Mouse (Mus musculus): Measurements from ENCODE around the gene Bcl3. TPM values are rescaled to one million over a fixed set of nuclear protein-coding genes. Genes with fewer than 3 reads are reported as not detected.
"Not testable (repeated sequence)": the region's sequence is repeated elsewhere in the genome, so short reads cannot be mapped to it uniquely, and the experiment has no call there.

Gene Bcl3
- total RNA-seq, 4 experiments from 2014 or later, result 16.5 to 23.4 (median 21.9) TPM

DNA sequence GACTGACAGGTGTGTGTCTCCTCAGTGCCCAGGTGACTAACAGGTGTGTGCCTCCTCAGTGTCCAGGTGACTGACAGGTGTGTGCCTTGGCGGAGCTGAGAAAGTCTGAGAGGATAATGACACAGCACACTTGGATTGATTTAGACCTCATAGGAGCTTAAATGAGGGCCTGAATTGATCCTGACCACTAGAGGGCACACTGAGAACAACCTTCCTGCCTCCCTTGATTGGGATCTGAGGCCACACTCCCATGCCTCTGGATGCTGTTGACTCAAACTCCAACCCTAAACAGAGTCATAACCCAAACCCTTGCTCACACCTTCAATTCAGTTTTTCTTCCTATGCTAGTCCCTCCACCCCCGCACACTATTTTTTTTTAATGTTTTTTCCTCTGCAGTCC lies 21.8 kb downstream of the Bcl3 start:
- no peak for DNase-seq

DNA sequence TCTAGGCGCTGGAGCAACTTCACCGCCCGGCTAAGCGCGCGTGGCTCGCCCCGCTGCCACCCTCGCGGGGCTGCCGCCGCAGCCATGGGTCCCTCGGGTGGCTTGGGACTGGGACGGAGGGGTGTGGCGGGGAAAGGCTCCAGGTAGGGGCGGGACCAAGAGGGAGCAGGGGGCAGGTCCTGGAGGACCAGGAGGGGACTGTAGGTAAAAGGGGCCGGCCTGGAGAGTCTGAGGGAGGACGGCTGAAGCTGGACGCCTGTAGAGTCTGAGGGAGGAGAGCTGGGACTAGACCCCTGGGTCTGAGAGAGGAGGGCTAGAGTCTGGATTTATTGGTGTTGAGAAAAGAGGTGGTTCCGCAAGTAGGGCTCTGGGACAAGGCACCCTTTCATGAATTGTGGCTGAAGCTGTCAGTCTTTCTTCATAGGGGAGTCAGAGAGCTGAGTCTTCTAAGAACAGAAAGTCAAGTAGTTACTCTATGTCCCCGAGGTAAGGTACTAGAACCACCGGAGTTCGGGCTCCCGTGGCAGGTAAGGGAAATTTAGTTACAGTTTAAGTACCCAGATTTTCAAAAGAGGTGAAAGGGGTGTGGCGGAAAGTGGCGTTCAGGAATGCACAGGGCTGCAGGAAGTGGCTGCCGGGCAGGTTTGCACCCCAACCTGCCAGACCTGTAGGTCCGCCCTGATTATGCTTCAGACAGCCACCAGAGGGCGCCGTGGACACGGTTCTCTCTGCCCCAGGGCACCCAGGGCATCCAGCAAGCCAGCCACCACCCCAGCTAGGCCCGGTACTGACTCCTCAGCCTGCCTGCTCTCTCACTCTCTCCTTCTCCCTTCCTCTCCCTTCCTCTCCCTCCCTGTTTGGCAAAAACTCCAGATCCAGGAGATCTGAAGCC lies 25.6 kb downstream of the Bcl3 start, which contains the start of gene Cblc:
Gene Cblc, minus strand, starts transcription at position 113 of the 892 bp plus-strand sequence.
- DNase-seq, result peak; percentile 64

DNA sequence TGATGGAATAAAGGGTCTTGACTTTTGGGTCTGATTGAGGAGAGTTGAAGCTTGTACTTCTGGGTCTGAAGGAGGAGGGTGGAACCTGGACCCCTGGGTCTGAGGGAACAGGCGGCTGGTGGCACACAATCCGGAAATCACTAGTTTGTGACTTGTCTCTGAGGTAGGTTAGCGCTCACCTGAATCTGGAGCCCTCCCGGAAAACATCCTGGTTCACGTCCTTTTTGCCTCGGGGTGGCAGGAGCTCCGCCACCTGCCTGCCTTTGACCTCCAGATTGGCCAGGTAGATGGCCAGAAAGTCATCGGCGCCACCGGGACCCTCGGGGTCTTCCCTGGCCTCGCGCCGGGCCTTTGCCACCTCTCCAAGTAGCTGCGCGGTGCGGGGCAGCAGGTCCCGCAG lies 26.3 kb downstream of the Bcl3 start:
- no peak for DNase-seq

DNA sequence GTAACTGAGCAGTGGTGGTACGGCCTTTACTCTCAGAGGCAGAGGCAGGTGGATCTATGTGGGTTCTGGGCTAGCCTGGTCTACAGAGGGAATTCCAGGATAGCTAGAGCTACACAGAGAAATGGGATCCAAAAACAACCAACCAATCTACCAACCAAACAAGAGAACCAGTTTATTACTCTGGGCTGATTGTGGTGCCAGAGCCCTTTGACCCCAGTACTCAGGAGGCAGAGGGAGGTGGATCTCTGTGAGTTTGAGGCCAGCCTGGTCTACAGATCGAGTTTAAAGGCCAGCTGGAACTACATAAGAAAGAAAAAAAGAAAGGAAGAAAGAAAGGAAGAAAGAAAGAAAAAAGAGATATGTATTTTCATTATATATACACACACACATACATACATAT lies 27.3 kb downstream of the Bcl3 start:
- no peak for DNase-seq

DNA sequence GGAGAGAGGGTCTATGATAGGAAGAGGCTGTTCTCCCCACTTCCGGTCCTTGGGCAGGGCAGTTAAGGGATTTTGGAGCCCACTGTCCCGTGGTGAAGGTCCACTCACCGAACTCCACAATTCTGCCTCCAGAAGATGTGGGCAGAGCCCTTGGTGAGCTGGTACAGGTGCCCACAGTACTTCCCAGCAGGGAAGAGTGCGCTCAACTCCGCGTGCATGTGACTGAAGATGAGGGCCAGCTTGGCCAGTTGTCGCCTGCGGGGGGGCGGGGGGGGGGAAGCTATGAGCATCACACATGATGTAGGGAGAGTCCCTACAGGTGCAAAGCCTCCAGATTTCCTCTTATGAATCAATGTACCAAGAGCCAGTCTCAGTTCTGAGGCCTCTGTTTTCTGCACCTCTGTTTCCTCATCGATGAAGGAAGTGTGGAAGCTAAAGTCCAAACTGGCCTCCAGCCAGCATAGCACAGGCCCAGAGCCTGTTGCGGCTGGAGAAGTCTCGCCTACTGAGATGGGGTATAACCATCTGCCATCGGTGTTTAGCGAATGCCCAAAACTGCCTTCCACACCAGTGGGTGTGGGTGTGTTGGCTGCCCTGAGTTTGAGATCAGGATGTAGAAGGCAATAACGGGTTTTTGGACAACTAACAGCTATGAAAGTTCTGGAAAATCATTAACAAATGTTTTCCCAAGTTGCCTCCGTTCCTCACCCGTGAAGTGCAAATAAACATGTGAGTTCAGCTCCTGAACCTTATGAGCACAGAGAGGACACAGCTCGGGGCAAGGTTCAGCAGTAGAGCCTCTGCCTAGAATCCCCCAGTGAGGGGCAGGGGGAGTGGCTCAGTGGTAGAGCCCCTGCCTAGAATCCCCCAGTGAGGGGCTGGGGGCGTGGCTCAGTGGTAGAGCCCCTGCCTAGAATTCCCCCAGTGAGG lies 29.6 kb downstream of the Bcl3 start:
- no peak for DNase-seq

DNA sequence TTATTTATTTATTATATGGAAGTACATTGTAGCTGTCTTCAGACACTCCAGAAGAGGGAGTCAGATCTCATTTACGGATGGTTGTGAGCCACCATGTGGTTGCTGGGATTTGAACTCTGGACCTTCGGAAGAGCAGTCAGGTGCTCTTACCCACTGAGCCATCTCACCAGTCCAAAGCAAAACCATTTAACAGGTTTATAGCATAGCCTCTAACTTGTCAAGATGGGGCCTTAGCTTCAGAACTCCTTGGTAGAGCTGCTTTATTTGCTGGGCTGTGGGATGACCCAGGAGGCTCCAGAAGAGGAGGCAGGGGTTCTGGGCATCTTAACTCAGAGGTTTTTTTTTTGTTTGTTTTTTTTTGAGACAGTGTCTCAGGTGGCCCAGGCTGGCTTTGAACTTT lies 31.1 kb downstream of the Bcl3 start:
- not testable (repeated sequence) for DNase-seq

DNA sequence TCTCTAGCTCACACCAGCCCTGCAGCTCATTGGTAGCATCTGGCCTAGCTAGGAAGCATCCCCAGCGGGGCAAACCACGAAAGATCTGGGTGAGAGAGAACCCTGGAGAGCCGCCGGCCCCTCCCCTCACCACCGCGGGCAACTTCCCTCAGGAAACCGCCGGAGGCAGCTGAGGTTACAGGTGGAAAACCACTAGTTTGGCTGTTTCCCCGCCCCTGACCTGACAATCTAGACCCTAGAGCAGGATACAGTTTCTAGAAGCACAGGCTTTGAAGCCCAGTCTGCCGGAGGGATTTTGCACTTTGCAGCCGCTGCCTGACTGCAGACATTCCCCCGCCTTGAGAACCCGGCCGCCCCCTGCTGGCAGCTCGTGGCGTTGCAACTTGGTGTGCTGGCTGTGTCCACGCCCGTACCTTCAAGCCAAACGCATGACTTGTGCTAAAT lies 32.6 kb downstream of the Bcl3 start:
- DNase-seq, result peak; percentile 76

DNA sequence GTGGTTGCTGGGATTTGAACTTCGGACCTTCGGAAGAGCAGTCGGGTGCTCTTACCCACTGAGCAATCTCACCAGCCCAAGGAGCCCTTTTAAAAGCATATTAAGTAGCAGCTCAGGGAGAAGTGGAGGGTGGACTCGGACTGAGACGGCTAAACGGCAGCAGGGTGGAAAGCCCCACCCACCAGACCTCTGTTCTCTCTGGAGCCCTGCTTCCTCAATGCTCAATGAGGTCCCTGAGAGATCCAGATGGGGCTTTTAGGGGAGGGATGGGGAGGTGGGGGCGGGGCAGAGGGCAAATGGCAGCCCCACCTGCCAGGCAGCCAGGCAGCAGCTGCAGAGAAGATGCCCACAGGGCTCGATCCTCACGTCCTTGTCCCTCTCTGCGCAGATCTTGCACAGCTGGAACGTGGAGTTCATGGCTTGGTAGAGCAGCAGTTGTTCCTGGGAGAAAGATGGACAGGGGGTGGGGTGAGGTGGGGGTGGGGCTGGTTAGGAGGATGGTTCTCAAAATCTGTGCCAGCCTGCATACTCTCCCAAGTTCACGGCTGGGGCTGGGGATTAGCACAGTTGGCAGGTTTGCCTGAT lies 36.6 kb downstream of the Bcl3 start:
- DNase-seq, result no peak

DNA sequence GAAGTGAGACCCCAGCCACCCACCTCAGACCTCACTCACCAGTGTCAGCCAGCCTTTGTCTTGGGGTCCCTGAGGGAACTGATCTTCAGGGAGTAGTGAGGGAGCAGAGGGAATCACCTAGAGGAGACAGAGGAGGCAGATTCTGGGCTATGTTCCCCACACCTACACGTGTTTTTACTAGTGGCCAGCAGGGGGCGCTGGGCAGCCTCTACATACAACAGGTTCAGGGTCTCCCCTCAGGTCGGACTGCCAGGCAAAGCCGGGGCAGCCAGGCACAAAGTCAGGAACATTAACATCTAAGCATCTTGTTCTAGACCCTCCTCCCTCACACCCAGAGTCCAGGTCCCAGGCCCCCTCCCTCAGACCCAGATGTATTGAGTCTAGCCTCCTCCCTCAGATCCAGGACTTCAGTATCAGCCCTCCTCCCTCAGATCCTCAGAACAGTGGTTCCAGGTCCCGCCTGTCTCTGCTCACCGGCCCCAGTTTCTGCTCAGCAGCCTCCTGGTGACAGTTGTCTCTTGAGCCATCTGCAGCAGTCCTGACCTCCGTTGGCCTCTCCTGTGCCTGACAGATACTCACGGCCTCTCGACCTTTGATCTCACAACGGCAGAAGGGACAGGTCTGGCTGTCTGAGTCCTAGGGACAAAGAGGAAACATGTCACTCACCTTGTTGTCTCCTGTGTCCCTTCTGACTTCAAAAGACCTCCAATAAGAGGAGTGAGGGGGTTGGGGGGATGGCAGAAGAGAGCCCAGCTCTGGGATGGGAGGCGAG lies 37.6 kb downstream of the Bcl3 start:
- no peak for DNase-seq

DNA sequence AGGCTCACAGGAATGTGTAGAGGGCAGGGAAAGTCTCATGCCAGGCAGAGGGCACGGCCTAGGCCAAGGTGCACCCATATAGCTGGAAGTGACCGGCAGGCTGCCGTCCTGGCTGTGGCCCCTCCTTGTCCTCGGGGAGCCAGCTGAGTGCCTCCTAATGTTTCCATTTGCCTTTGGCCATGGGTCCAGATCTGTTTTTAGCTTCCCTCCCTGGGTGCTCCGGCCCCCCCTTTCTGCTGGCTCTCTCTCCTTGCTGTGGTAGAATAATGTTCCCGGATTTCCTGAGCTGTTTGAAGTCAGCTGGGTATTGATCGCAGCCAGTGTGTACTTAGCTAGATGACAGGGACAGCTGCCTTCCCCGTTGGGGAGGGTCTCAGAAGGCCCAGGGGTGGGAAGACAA lies 38.9 kb downstream of the Bcl3 start:
- no peak for DNase-seq

DNA sequence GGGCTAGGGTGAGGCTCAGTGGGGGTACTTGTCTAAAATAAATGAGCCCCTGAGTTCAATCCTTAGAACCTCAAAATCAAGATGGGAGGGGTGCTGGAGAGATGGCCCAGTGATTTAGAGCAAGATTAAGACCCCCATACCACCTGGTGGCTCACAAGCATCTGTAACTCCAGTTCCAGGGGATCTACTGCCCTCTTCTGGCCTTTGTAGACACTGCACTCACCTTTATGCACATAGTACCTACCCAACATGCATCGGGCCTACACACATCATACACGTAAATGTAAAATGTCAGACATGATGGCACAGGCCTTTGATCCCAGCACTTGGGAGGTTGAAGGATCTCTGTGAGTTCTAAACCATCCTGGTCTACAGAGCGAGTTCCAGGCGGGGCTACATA lies 39.9 kb downstream of the Bcl3 start:
- no peak for DNase-seq

DNA sequence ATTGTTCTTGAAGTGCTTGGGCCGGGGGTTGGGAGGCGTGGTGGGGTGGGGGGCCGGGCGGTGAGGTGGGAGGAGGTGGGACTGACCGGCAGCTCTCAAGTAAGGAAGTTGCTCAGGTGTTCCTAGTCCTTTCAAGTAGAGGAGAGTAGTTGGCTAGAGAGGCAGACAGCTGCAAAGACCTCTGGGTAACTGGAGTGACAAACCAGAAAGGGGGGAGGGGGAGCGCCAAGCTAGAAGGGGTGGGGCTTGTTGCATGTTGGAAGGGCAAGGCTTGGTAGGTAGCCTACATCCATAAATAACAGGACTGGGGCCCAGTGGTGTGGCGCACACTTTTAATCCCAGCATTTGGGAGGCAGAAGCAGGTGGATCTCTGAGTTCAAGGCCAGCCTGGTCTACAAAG lies 40.8 kb downstream of the Bcl3 start:
- DNase-seq, result no peak

DNA sequence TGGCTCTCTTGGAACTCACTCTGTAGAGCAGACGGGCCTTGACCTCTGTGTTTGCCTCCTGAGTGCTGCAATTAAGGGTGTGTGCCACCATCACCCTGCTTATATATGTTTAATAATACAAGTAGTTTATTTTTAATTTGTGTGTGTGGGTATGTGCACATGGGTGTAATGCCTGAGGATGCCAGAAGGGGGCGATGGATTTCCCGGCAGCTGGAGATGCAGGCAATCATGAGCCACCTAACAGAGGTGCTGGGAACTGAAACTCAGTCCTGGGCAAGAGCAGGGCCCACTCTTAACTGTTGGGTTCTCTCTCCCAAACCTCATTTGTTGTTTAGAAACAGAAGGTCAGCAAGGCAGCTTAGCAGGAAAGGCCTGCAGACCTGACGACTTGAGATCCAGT lies 42.7 kb downstream of the Bcl3 start:
- DNase-seq, result no peak

DNA sequence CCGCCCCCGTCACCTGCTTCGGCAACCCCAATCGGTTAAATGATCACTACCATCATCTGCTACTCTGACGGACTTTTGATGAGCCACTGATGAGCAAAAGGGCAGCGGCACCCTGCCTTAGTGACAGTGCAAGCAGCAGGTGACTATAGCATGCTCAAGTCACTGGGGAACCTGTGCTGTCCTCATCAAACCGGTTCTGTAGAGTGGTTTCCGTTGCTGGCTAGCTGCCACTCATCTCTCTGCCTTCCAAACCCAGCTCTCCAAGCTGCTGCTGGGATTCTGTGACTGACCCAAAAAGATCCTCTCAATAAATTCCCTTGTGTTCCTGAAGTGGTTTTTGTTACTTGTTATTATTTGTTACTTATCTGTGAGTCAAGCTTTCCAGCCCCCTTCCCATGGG lies 43.9 kb downstream of the Bcl3 start:
- no peak for DNase-seq

DNA sequence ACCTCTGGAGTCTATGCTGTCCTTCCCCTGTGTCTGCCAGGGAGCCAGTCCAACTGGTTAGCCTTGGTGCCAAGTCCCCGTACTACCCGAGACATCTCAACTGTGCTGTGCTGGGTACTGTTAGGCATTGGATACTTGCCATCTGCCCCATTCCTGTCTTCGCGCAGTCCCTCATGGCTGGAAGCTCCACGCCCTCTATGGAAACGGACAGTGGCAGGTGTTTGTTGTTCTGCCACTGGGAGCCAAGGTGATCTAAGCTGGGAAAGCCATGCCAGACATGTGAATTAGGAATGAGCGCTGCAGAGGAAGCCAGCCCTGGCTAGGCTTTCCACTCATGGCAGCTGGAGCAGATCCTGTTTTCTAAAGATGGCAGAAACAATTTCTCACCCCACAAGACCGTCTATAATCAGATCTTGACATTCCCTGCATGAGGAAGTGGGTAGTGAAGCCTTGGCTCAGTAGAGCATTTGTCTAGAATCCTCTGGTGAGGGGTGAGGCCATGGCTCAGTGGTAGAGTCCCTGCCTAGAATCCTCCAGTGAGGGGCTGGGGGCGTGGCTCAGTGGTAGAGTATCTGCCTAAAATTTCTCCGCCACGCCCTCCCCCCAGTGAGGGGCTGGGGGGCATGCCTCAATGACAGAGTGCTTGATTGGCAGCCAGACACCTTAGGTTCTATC lies 45.4 kb downstream of the Bcl3 start:
- no peak for DNase-seq

DNA sequence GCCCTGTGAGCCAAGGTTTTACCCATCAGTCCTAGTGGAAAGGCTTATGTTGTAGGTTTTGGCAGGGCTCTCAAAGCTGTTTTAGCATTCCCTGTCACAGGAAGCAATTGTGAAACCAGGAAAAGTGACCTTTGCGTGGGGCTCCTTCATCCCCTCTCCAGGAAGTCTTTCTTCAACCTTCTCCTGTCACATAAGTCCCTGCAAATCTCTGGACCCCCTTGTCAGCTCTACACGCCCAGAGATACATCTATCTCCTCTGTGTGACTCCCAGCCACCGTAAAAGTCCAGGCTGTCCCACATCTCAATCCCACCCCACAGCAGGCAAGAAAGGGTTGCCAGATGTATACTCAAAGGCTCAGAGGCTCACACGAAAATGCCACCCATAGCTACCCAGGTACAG lies 50.9 kb downstream of the Bcl3 start:
- no peak for DNase-seq

DNA sequence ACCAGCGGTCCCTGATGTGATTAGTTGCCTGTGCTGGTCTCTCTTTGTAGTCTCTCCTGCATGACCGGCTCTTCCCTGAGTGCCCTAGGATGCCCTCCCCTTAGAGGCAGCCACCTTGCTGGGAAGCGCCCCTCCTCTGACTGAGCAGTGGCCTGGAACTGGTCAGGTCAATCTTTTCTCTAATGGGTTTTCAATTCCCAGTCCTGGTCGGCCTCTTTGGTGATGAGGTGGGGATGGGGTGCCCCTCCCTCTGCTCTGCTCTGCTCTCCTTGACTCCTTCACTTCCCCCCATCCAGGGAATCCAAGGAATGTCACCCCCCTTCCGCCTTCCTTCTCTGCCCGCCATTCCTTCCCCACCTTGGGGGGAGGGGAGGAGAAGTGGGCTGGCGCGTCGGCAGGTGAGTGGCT lies 51.6 kb downstream of the Bcl3 start, which contains the start of gene Bcam:
Gene Bcam, minus strand, starts transcription at position 33 of the 408 bp plus-strand sequence.
- no peak for DNase-seq

DNA sequence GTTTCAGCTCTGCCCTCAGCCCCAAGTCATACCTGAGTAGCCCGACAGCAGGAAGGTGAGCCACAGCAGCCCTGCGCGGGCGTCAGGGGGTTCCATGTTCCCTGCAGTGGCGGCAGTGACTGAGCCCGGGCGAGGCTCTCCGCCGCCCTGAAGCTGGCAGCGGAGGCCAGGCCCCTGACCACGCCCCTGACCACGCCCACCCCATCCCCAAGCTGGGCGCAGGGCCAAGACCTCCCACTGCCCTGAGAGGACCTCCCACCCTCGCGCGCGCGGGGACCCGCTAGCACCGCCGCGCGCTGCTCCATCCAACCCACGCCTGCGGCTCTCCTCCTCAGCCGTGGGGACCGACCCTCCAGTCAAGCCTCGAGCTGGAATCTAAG lies 52.2 kb downstream of the Bcl3 start:
- peak; percentile 76 for DNase-seq

DNA sequence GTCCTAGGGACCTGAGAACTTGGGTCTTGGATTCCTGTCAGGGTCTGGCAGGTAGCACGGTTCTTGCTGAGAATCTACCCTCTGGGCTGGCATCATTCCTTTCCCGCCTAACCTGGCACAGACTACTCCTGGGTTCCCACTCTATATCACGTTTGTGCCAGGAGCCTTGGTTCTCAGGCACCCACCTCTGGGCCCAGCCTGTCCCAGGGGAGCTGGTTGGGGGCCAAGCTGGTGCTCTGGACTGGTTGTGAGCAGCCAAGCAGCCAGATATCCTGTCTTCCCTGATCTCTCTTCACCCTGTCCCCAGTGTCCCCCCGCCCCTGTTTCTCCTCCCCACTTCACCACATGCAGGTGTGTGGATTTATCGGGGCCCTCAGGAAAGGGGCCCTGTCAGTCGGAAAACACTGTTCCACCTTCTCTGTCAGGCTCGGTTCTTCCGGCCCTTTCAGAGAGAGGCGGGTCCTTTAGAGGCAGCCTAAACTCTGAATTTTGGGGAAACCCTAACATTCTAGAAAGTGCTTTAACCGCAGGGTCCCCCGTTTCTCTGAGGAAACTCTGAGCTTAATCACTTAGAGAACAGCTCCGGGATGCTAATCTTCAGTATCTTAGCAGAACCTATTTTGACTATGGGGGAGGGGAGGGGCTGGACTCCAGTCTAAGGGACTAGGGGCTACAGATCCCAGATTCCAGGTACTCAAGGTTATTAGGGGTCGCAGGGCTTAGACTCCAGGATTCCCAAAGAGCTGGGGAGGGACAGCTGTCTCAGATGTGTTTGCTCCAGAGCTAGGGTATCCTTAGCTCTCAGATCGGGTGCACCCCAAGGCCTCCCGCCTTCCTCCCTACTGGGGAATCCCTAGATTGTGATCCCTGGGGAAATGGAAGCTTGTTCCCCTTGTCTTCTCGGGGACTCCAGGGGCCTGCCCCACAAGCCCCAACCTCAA lies 52.9 kb downstream of the Bcl3 start:
- DNase-seq, result no peak

DNA sequence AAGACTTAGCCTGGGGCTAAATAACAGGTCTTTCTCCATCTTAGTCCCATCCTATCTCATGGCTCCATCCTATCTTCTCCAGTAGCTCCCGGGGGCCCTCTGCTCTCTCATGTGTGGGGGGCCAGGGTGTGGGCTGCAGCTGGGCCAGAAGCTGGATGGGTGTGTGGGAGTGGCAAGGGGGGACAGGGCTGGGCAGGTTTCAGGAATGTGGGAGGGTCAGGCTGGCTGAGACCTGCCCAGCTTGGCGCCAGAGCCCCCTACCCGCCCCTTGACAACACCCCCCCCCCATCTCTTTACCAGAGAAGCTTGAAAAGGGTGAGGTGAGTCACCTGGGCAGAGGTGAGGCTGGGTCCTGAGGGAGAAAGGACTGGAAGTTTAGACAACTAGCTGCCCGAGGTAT lies 53.6 kb downstream of the Bcl3 start:
- no peak for DNase-seq
